Mouse (Mus musculus) stomach, embryonic 16.5 days (tissue): ENCODE results near the gene Slc25a30. TPM values are rescaled to one million over a fixed set of nuclear protein-coding genes. Genes with fewer than 3 reads are reported as not detected.

Experiments
- ATAC-seq: fragments of 200-750 bp; cut with Nextera tagmentation; 2 replicates; pipeline ENCODE4 v1.8.0; 2017; ENCODE audit warnings: moderate number of reproducible peaks, moderate TSS enrichment; ENCODE audit not compliant: insufficient read depth, low FRiP score
- H3K27ac ChIP-seq: fragments of 300-500 bp; sonication (generic); 2 replicates; pipeline ENCODE4 v1.5.1; 2014; ENCODE audit warnings: low read length
- H3K27me3 ChIP-seq: fragments of 300-500 bp; sonication (generic); 2 replicates; pipeline ENCODE4 v1.6.1; 2014; ENCODE audit warnings: low read length, control low read depth, mixed read lengths; ENCODE audit not compliant: control insufficient read depth, insufficient read depth
- H3K36me3 ChIP-seq: fragments of 300-500 bp; sonication (generic); 2 replicates; pipeline ENCODE4 v1.6.1; 2014; ENCODE audit warnings: low read length; ENCODE audit not compliant: control insufficient read depth, insufficient read depth
- H3K4me1 ChIP-seq: fragments of 300-500 bp; sonication (generic); 2 replicates; pipeline ENCODE4 v1.6.1; 2014; ENCODE audit warnings: low read length, control low read depth, mixed read lengths; ENCODE audit not compliant: control insufficient read depth, insufficient read depth
- H3K4me2 ChIP-seq: fragments of 300-500 bp; sonication (generic); 2 replicates; pipeline ENCODE4 v1.6.1; 2014; ENCODE audit warnings: low read depth, low read length, mixed read lengths
- H3K4me3 ChIP-seq: fragments of 300-500 bp; sonication (generic); replicated peaks from 2 replicates; pipeline ENCODE4 v1.5.1; 2014; ENCODE audit warnings: mild to moderate bottlenecking, low read length
- H3K9ac ChIP-seq: fragments of 300-500 bp; sonication (generic); 2 replicates; pipeline ENCODE4 v1.6.1; 2014; ENCODE audit warnings: low read length
- H3K9me3 ChIP-seq: fragments of 300-500 bp; sonication (generic); replicated peaks from 2 replicates; pipeline ENCODE4 v1.6.1; 2016; ENCODE audit warnings: low read length, control low read depth; ENCODE audit not compliant: control insufficient read depth
- WGBS: fragments of 180-500 bp; shearing (Covaris S2); extraction: QIAGEN DNeasy Blood & Tissue Kit; methylation state at CpG from one replicate; pipeline ENCODE4 v1.1.7; 2014; 5-methylcytosine and 5-hydroxymethylcytosine counted together
- polyA plus RNA-seq: library from polyadenylated mRNA; unstranded; fragments of >200 nt; fragmentation: Nextera tagmentation; extraction: Ambion mirVana; gene quantifications from 2 replicates; pipeline ENCODE4 v1.2.1, GENCODE M21; 2015

Slc25a30 gene
- polyA plus RNA-seq, 1 experiment from 2014 or later, result 2.2 TPM

- no peak overlapping the region for H3K4me2 ChIP-seq
- no peaks in the 10 kb centered on the region for H3K4me1 ChIP-seq
- no peak overlapping the region for H3K4me3 ChIP-seq
- 80% methylated on average over 3 of the region's 3 CpGs for WGBS
- no peaks in the 10 kb centered on the region for H3K9me3 ChIP-seq
- no peak overlapping the region for H3K9ac ChIP-seq
- H3K36me3 ChIP-seq, result peaks cover 21% of the 10 kb centered on the region
- H3K27me3 ChIP-seq, result no peaks in the 10 kb centered on the region
- H3K27ac ChIP-seq, result no peak overlapping the region
- no peak for ATAC-seq
Observed at GRCm38 (mm10) chr14:75735597-75735996, 51.2 kb downstream of the Slc25a30 start.

DNA sequence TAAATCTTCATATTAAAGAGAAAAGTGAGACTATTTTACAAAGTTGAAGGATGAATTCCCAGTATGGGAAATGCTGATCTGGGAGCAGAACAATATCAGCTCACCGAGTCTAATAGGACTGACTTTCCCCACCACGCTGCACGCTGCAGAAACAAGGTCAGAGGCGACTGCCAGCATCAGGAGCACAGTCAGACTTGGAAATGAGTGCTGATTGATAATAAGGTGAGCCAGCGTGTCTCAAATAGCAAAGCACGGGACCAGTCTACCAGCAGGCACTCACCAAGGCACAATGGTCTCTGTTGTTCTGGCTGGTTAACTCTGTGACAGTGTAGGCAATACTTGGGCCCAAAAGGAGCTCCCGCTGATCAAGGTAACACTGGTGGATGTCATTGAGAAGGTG lies 54.2 kb downstream of the Slc25a30 start:
- WGBS, result 89% methylated on average over 7 of the region's 7 CpGs
- H3K4me1 ChIP-seq, result no peaks in the 10 kb centered on the region
- H3K27ac ChIP-seq, result no peak overlapping the region
- peaks cover 22% of the 10 kb centered on the region for H3K36me3 ChIP-seq
- no peak for ATAC-seq
- no peak overlapping the region for H3K9ac ChIP-seq
- H3K9me3 ChIP-seq, result no peaks in the 10 kb centered on the region
- no peak overlapping the region for H3K4me2 ChIP-seq
- no peak overlapping the region for H3K4me3 ChIP-seq
- no peaks in the 10 kb centered on the region for H3K27me3 ChIP-seq

DNA sequence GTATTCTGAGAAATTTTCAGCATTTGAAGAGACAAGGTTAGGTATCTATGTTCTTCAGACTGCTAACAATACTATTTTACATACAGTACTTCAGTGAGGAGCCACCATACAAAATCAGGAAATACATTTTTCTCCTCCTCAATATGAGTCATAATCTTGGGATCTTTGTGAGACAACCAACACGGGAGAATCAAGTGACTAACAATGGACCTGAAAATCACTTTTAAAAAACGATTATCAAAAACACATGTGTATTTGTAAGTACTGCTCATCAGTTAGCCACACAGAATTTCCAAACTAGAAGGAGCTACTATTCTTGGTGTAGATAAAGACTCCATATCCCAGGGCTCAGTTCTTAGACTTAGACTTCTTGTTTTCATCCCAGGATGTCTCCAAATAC lies 55.5 kb downstream of the Slc25a30 start:
- Histone ChIP-seq H3K4me3 (no peak overlapping the region), H3K9ac (no peak overlapping the region), H3K27me3 (no peaks in the 10 kb centered on the region), H3K4me1 (no peaks in the 10 kb centered on the region), H3K4me2 (no peak overlapping the region), H3K27ac (no peak overlapping the region), H3K9me3 (no peaks in the 10 kb centered on the region), H3K36me3 (peaks cover 22% of the 10 kb centered on the region)
- WGBS, result 75% methylated on average over 2 of the region's 2 CpGs
- no peak for ATAC-seq

GRCm38 (mm10) chr14:75728111-75728510 lies 58.7 kb downstream of the Slc25a30 start:
- no peak overlapping the region for H3K27ac ChIP-seq
- WGBS, result 83% methylated on average over 5 of the region's 5 CpGs
- ATAC-seq, result no peak
- H3K4me2 ChIP-seq, result no peak overlapping the region
- H3K36me3 ChIP-seq, result peaks cover 23% of the 10 kb centered on the region
- H3K4me1 ChIP-seq, result no peaks in the 10 kb centered on the region
- H3K9me3 ChIP-seq, result no peaks in the 10 kb centered on the region
- no peaks in the 10 kb centered on the region for H3K27me3 ChIP-seq
- H3K4me3 ChIP-seq, result no peak overlapping the region
- no peak overlapping the region for H3K9ac ChIP-seq

- Histone ChIP-seq H3K9me3 (no peaks in the 10 kb centered on the region), H3K36me3 (peaks cover 17% of the 10 kb centered on the region), H3K27me3 (no peaks in the 10 kb centered on the region), H3K9ac (no peak overlapping the region), H3K4me2 (no peak overlapping the region), H3K4me3 (no peak overlapping the region), H3K27ac (no peak overlapping the region), H3K4me1 (no peaks in the 10 kb centered on the region)
- no peak for ATAC-seq
- 74% methylated on average over 4 of the region's 4 CpGs for WGBS
Observed at GRCm38 (mm10) chr14:75727046-75727445, 59.8 kb downstream of the Slc25a30 start.

- Histone ChIP-seq H3K27ac (no peak overlapping the region), H3K36me3 (peaks cover 20% of the 10 kb centered on the region), H3K4me2 (no peak overlapping the region), H3K4me3 (no peak overlapping the region), H3K9ac (no peak overlapping the region), H3K9me3 (no peaks in the 10 kb centered on the region), H3K4me1 (no peaks in the 10 kb centered on the region), H3K27me3 (no peaks in the 10 kb centered on the region)
- no peak for ATAC-seq
- 92% methylated on average over 2 of the region's 2 CpGs for WGBS
Observed at GRCm38 (mm10) chr14:75722816-75723215, 64.0 kb downstream of the Slc25a30 start.

GRCm38 (mm10) chr14:75721977-75722563 lies 64.8 kb downstream of the Slc25a30 start:
- Histone ChIP-seq H3K36me3 (peaks cover 17% of the 10 kb centered on the region), H3K27ac (no peak overlapping the region), H3K27me3 (no peaks in the 10 kb centered on the region), H3K9ac (no peak overlapping the region), H3K9me3 (no peaks in the 10 kb centered on the region), H3K4me2 (no peak overlapping the region), H3K4me1 (no peaks in the 10 kb centered on the region), H3K4me3 (no peak overlapping the region)
- no peak for ATAC-seq
- WGBS, result 56% methylated on average over 12 of the region's 12 CpGs

- Histone ChIP-seq H3K9me3 (no peaks in the 10 kb centered on the region), H3K4me2 (no peak overlapping the region), H3K27ac (no peak overlapping the region), H3K4me3 (no peak overlapping the region), H3K36me3 (peaks cover 24% of the 10 kb centered on the region), H3K9ac (no peak overlapping the region), H3K27me3 (no peaks in the 10 kb centered on the region), H3K4me1 (no peaks in the 10 kb centered on the region)
- WGBS, result 88% methylated on average over 5 of the region's 5 CpGs
- no peak for ATAC-seq
Observed at GRCm38 (mm10) chr14:75720121-75720520, 66.7 kb downstream of the Slc25a30 start.

- 84% methylated on average over 4 of the region's 4 CpGs for WGBS
- H3K36me3 ChIP-seq, result peaks cover 16% of the 10 kb centered on the region
Observed at GRCm38 (mm10) chr14:75716410-75716809, 70.4 kb downstream of the Slc25a30 start.

More at GRCm38 (mm10) chr14:75716410-75716809, 70.4 kb downstream of the Slc25a30 start:
- Histone ChIP-seq H3K27me3 (no peaks in the 10 kb centered on the region), H3K4me3 (no peak overlapping the region), H3K4me1 (no peaks in the 10 kb centered on the region), H3K27ac (no peak overlapping the region), H3K9me3 (no peaks in the 10 kb centered on the region), H3K4me2 (no peak overlapping the region), H3K9ac (no peak overlapping the region)
- ATAC-seq, result no peak
